Mouse (Mus musculus): ENCODE measurements around the gene Rnf41. TPM values are rescaled to one million over a fixed set of nuclear protein-coding genes. Genes with fewer than 3 reads are reported as not detected.

Gene Rnf41
- polyA plus RNA-seq, 1 experiment, result 0.48 TPM

- Histone ChIP-seq H3K4me1 (ENCODE audit: control insufficient read depth) (peaks cover 57% of the 10 kb centered on the region), H3K4me3 (replicated peaks) (peak overlapping the region; percentile 91), H3K27me3 (ENCODE audit: control insufficient read depth) (no peaks in the 10 kb centered on the region), H3K9me3 (ENCODE audit: control insufficient read depth, low read length) (no peaks in the 10 kb centered on the region), H3K36me3 (ENCODE audit: control insufficient read depth) (peaks cover 32% of the 10 kb centered on the region)
- TF ChIP-seq TAL1 (IDR thresholded peaks at IDR 0.05; ENCODE audit: low read length) (no peak), GATA1 (IDR thresholded peaks at IDR 0.05; ENCODE audit: low read length) (no peak)
Observed at GRCm38 (mm10) chr10:128410560-128410845, 954 bp upstream of the Rnf41 start.

GRCm38 (mm10) chr10:128412055-128412381, 561 bp downstream of the Rnf41 start:
- peaks cover 60% of the 10 kb centered on the region for H3K4me1 ChIP-seq (ENCODE audit: control insufficient read depth)
- peaks cover 26% of the 10 kb centered on the region for H3K36me3 ChIP-seq (ENCODE audit: control insufficient read depth)
- peak overlapping the region; percentile 91 for H3K4me3 ChIP-seq (replicated peaks)
- TF ChIP-seq TAL1 (IDR thresholded peaks at IDR 0.05; ENCODE audit: low read length) (no peak), GATA1 (IDR thresholded peaks at IDR 0.05; ENCODE audit: low read length) (no peak)
- no peaks in the 10 kb centered on the region for H3K9me3 ChIP-seq (ENCODE audit: control insufficient read depth, low read length)
- H3K27me3 ChIP-seq (ENCODE audit: control insufficient read depth), result no peaks in the 10 kb centered on the region

GRCm38 (mm10) chr10:128412558-128412957, 1.1 kb downstream of the Rnf41 start:
- TF ChIP-seq GATA1 (IDR thresholded peaks at IDR 0.05; ENCODE audit: low read length) (no peak), TAL1 (IDR thresholded peaks at IDR 0.05; ENCODE audit: low read length) (no peak)
- Histone ChIP-seq H3K4me1 (ENCODE audit: control insufficient read depth) (peaks cover 60% of the 10 kb centered on the region), H3K27me3 (ENCODE audit: control insufficient read depth) (no peaks in the 10 kb centered on the region), H3K36me3 (ENCODE audit: control insufficient read depth) (peaks cover 25% of the 10 kb centered on the region), H3K4me3 (replicated peaks) (peak overlapping the region; percentile 91), H3K9me3 (ENCODE audit: control insufficient read depth, low read length) (no peaks in the 10 kb centered on the region)

GRCm38 (mm10) chr10:128413076-128413475, 1.6 kb downstream of the Rnf41 start:
- H3K27me3 ChIP-seq (ENCODE audit: control insufficient read depth), result no peaks in the 10 kb centered on the region
- TF ChIP-seq TAL1 (IDR thresholded peaks at IDR 0.05; ENCODE audit: low read length), result no peak
- no peak for TF ChIP-seq GATA1 (IDR thresholded peaks at IDR 0.05; ENCODE audit: low read length)
- H3K36me3 ChIP-seq (ENCODE audit: control insufficient read depth), result peaks cover 25% of the 10 kb centered on the region
- H3K9me3 ChIP-seq (ENCODE audit: control insufficient read depth, low read length), result no peaks in the 10 kb centered on the region
- peaks cover 57% of the 10 kb centered on the region for H3K4me1 ChIP-seq (ENCODE audit: control insufficient read depth)
- no peak overlapping the region for H3K4me3 ChIP-seq (replicated peaks)

GRCm38 (mm10) chr10:128414848-128415247, 3.4 kb downstream of the Rnf41 start:
- Histone ChIP-seq H3K4me3 (replicated peaks) (no peak overlapping the region), H3K4me1 (ENCODE audit: control insufficient read depth) (peaks cover 44% of the 10 kb centered on the region), H3K36me3 (ENCODE audit: control insufficient read depth) (peaks cover 33% of the 10 kb centered on the region), H3K9me3 (ENCODE audit: control insufficient read depth, low read length) (no peaks in the 10 kb centered on the region), H3K27me3 (ENCODE audit: control insufficient read depth) (no peaks in the 10 kb centered on the region)
- no peak for TF ChIP-seq GATA1 (IDR thresholded peaks at IDR 0.05; ENCODE audit: low read length)
- TF ChIP-seq TAL1 (IDR thresholded peaks at IDR 0.05; ENCODE audit: low read length), result no peak

GRCm38 (mm10) chr10:128422426-128422825, 11.0 kb downstream of the Rnf41 start:
- Histone ChIP-seq H3K4me1 (ENCODE audit: control insufficient read depth) (peaks cover 3% of the 10 kb centered on the region; the same call in 1 of the 2 replicates), H3K27me3 (ENCODE audit: control insufficient read depth) (no peaks in the 10 kb centered on the region), H3K4me3 (replicated peaks) (no peak overlapping the region), H3K9me3 (ENCODE audit: control insufficient read depth, low read length) (no peaks in the 10 kb centered on the region), H3K36me3 (ENCODE audit: control insufficient read depth) (peaks cover 35% of the 10 kb centered on the region)
- no peak for TF ChIP-seq TAL1 (IDR thresholded peaks at IDR 0.05; ENCODE audit: low read length)

- Histone ChIP-seq H3K36me3 (ENCODE audit: control insufficient read depth) (peaks cover 36% of the 10 kb centered on the region), H3K4me1 (ENCODE audit: control insufficient read depth) (peaks cover 3% of the 10 kb centered on the region; the same call in 1 of the 2 replicates), H3K9me3 (ENCODE audit: control insufficient read depth, low read length) (no peaks in the 10 kb centered on the region), H3K4me3 (replicated peaks) (no peak overlapping the region), H3K27me3 (ENCODE audit: control insufficient read depth) (no peaks in the 10 kb centered on the region)
- TF ChIP-seq GATA1 (IDR thresholded peaks at IDR 0.05; ENCODE audit: low read length), result no peak
- no peak for TF ChIP-seq TAL1 (IDR thresholded peaks at IDR 0.05; ENCODE audit: low read length)
Observed at GRCm38 (mm10) chr10:128424604-128425003, 13.1 kb downstream of the Rnf41 start.

- H3K4me1 ChIP-seq (ENCODE audit: control insufficient read depth), result peaks cover 3% of the 10 kb centered on the region; the same call in 1 of the 2 replicates
- no peaks in the 10 kb centered on the region for H3K27me3 ChIP-seq (ENCODE audit: control insufficient read depth)
- TF ChIP-seq TAL1 (IDR thresholded peaks at IDR 0.05; ENCODE audit: low read length) (no peak), GATA1 (IDR thresholded peaks at IDR 0.05; ENCODE audit: low read length) (no peak)
- no peak overlapping the region for H3K4me3 ChIP-seq (replicated peaks)
- H3K36me3 ChIP-seq (ENCODE audit: control insufficient read depth), result peaks cover 40% of the 10 kb centered on the region
- H3K9me3 ChIP-seq (ENCODE audit: control insufficient read depth, low read length), result no peaks in the 10 kb centered on the region
Observed at GRCm38 (mm10) chr10:128425260-128425659, 13.8 kb downstream of the Rnf41 start.

GRCm38 (mm10) chr10:128429052-128429451, 17.6 kb downstream of the Rnf41 start:
- Histone ChIP-seq H3K4me3 (replicated peaks) (no peak overlapping the region), H3K27me3 (ENCODE audit: control insufficient read depth) (no peaks in the 10 kb centered on the region), H3K36me3 (ENCODE audit: control insufficient read depth) (peaks cover 30% of the 10 kb centered on the region), H3K4me1 (ENCODE audit: control insufficient read depth) (peaks cover 3% of the 10 kb centered on the region; the same call in 1 of the 2 replicates), H3K9me3 (ENCODE audit: control insufficient read depth, low read length) (no peaks in the 10 kb centered on the region)
- TF ChIP-seq TAL1 (IDR thresholded peaks at IDR 0.05; ENCODE audit: low read length) (no peak), GATA1 (IDR thresholded peaks at IDR 0.05; ENCODE audit: low read length) (no peak)

- Histone ChIP-seq H3K4me3 (replicated peaks) (no peak overlapping the region), H3K9me3 (ENCODE audit: control insufficient read depth, low read length) (no peaks in the 10 kb centered on the region), H3K27me3 (ENCODE audit: control insufficient read depth) (no peaks in the 10 kb centered on the region), H3K4me1 (ENCODE audit: control insufficient read depth) (peaks cover 3% of the 10 kb centered on the region; the same call in 1 of the 2 replicates), H3K36me3 (ENCODE audit: control insufficient read depth) (peaks cover 31% of the 10 kb centered on the region)
- TF ChIP-seq GATA1 (IDR thresholded peaks at IDR 0.05; ENCODE audit: low read length), result no peak
- no peak for TF ChIP-seq TAL1 (IDR thresholded peaks at IDR 0.05; ENCODE audit: low read length)
Observed at GRCm38 (mm10) chr10:128429454-128429853, 18.0 kb downstream of the Rnf41 start.
